Mouse (Mus musculus) lung, embryonic 14.5 days (tissue): ENCODE data around the gene Gm13694. TPM values are rescaled to one million over a fixed set of nuclear protein-coding genes. Genes with fewer than 3 reads are reported as not detected.
"Not testable (repeated sequence)": the region's sequence is repeated elsewhere in the genome, so short reads cannot be mapped to it uniquely, and the experiment has no call there.

Source experiments
- ATAC-seq: fragments of 200-750 bp; cut with Nextera tagmentation; 2 replicates; pipeline ENCODE4 v1.8.0; 2017; ENCODE audit warnings: mild to moderate bottlenecking, moderate TSS enrichment, moderate library complexity; ENCODE audit not compliant: insufficient read depth
- DNase-seq: peaks from one replicate; pipeline ENCODE4 v3.0.0-alpha.2; 2015
- H3K27ac ChIP-seq: fragments of 300-500 bp; sonication (generic); 2 replicates; pipeline ENCODE4 v1.5.1; 2014; ENCODE audit warnings: low read depth, mild to moderate bottlenecking, moderate library complexity
- H3K27me3 ChIP-seq: fragments of 300-500 bp; sonication (generic); 2 replicates; pipeline ENCODE4 v1.6.1; 2014; ENCODE audit warnings: low read length, control low read depth; ENCODE audit not compliant: insufficient read depth
- H3K36me3 ChIP-seq: fragments of 300-500 bp; sonication (generic); 2 replicates; pipeline ENCODE4 v1.6.1; 2014; ENCODE audit warnings: control low read depth; ENCODE audit not compliant: insufficient read depth
- H3K4me1 ChIP-seq: fragments of 300-500 bp; sonication (generic); 2 replicates; pipeline ENCODE4 v1.6.1; 2014; ENCODE audit warnings: antibody characterized with exemption, control low read depth; ENCODE audit not compliant: insufficient read depth
- H3K4me2 ChIP-seq: fragments of 300-500 bp; sonication (generic); 2 replicates; pipeline ENCODE4 v1.6.1; 2014; ENCODE audit warnings: mild to moderate bottlenecking
- H3K4me3 ChIP-seq: fragments of 300-500 bp; sonication (generic); 2 replicates; pipeline ENCODE4 v1.5.1; 2014; ENCODE audit warnings: low read depth, low read length
- H3K9ac ChIP-seq: fragments of 300-500 bp; sonication (generic); 2 replicates; pipeline ENCODE4 v1.6.1; 2014
- H3K9me3 ChIP-seq: fragments of 300-500 bp; sonication (generic); 2 replicates; pipeline ENCODE4 v1.6.1; 2016; ENCODE audit warnings: low read depth, low read length, control low read depth
- CTCF ChIP-seq: IDR thresholded peaks from 2 replicates; pipeline ENCODE4 v1.5.1; 2016; ENCODE audit warnings: antibody characterized with exemption, low read depth
- WGBS: fragments of 180-500 bp; shearing (Covaris S2); extraction: QIAGEN DNeasy Blood & Tissue Kit; methylation state at CpG from one replicate; pipeline ENCODE4 v1.1.7; 2014; 5-methylcytosine and 5-hydroxymethylcytosine counted together
- polyA plus RNA-seq: library from polyadenylated mRNA; unstranded; fragments of >200 nt; fragmentation: Nextera tagmentation; extraction: Ambion mirVana; gene quantifications from 2 replicates; pipeline ENCODE4 v1.2.1, GENCODE M21; 2014

Gene Gm13694
- polyA plus RNA-seq, 1 experiment from 2014 or later = not detected

- not testable (repeated sequence) for H3K4me1 ChIP-seq, ATAC-seq
- no CpG with 5 or more reads among the region's 6 CpGs for WGBS
Observed at GRCm38 (mm10) chr2:83990253-83990652, 11.5 kb downstream of the Gm13694 start, which contains the start of gene Gm13691. Gene Gm13691 (plus strand): TSS chr2:83990553.

GRCm38 (mm10) chr2:83993639-83994255 is 15.0 kb downstream of the Gm13694 start:
- not testable (repeated sequence) for H3K4me3 ChIP-seq, H3K9ac ChIP-seq, H3K9me3 ChIP-seq, H3K27me3 ChIP-seq, H3K36me3 ChIP-seq, H3K4me1 ChIP-seq, H3K27ac ChIP-seq
- peak; percentile 87; the same call in 1 of the 2 replicates for ATAC-seq
- peak; percentile 64 for DNase-seq
- 23% methylated on average over 6 of the region's 9 CpGs for WGBS
- H3K4me2 ChIP-seq = peak overlapping the region; percentile 33

More at GRCm38 (mm10) chr2:83990253-83990652, 11.5 kb downstream of the Gm13694 start, which contains the start of gene Gm13691:
- not testable (repeated sequence) for H3K27ac ChIP-seq, H3K9ac ChIP-seq, H3K36me3 ChIP-seq, H3K4me3 ChIP-seq, H3K4me2 ChIP-seq, H3K9me3 ChIP-seq, DNase-seq, H3K27me3 ChIP-seq

- H3K4me2 ChIP-seq, H3K36me3 ChIP-seq: not testable (repeated sequence)
Observed at GRCm38 (mm10) chr2:83994526-83994925, 15.8 kb downstream of the Gm13694 start.

GRCm38 (mm10) chr2:84008913-84009312 is 30.2 kb downstream of the Gm13694 start:
- no peak overlapping the region for H3K4me3 ChIP-seq
- WGBS = 37% methylated on average over 1 of the region's 1 CpGs

More at GRCm38 (mm10) chr2:83994526-83994925, 15.8 kb downstream of the Gm13694 start:
- H3K27me3 ChIP-seq, H3K9me3 ChIP-seq, H3K4me3 ChIP-seq, ATAC-seq, H3K9ac ChIP-seq, DNase-seq, H3K27ac ChIP-seq, H3K4me1 ChIP-seq: not testable (repeated sequence)
- no CpG with 5 or more reads among the region's 3 CpGs for WGBS

GRCm38 (mm10) chr2:84009818-84010217 is 31.1 kb downstream of the Gm13694 start:
- WGBS = 53% methylated on average over 3 of the region's 3 CpGs
- no peaks in the 10 kb centered on the region for H3K36me3 ChIP-seq
- DNase-seq = no peak
- H3K9me3 ChIP-seq = no peaks in the 10 kb centered on the region
- no peak overlapping the region for H3K4me3 ChIP-seq
- no peak for TF ChIP-seq CTCF
- H3K9ac ChIP-seq = no peak overlapping the region
- H3K4me2 ChIP-seq = no peak overlapping the region
- 0 out of 2 replicates have a peak, but pooled peaks cover 3% of the 10 kb centered on the region for H3K4me1 ChIP-seq
- H3K27me3 ChIP-seq = no peaks in the 10 kb centered on the region
- ATAC-seq = no peak
- H3K27ac ChIP-seq = no peak overlapping the region

More at GRCm38 (mm10) chr2:84008913-84009312, 30.2 kb downstream of the Gm13694 start:
- ATAC-seq (no peak), DNase-seq (no peak)
- 0 out of 2 replicates have a peak, but pooled peaks cover 3% of the 10 kb centered on the region for H3K4me1 ChIP-seq
- H3K4me2 ChIP-seq = no peak overlapping the region
- no peak for TF ChIP-seq CTCF
- H3K9ac ChIP-seq = no peak overlapping the region
- H3K9me3 ChIP-seq = no peaks in the 10 kb centered on the region
- no peaks in the 10 kb centered on the region for H3K27me3 ChIP-seq
- no peak overlapping the region for H3K27ac ChIP-seq
- H3K36me3 ChIP-seq = no peaks in the 10 kb centered on the region

DNA sequence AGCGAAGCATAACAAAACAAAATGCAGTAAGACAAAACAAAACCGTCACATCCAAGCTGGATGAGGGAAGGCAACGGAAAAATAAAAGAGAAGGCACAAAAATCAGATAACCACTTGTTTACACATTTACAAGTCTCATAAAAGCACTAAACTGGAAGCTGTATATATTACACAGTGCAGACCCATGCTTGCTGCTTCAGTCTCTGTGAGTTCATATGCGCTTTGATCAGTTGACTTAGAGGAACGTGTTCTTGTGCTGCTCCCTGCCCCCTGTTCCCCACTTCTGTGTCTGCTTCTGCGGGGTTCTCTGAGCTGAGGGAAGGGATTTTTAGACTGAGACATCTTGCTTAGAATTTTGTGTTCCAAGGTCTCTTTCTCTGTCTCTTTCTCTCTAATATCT is 35.8 kb downstream of the Gm13694 start:
- Histone ChIP-seq H3K27ac (no peak overlapping the region), H3K27me3 (no peaks in the 10 kb centered on the region), H3K36me3 (no peaks in the 10 kb centered on the region), H3K4me2 (no peak overlapping the region), H3K9me3 (no peaks in the 10 kb centered on the region), H3K4me3 (no peak overlapping the region), H3K9ac (no peak overlapping the region), H3K4me1 (peaks cover 5% of the 10 kb centered on the region; the same call in 1 of the 2 replicates)
- WGBS = 45% methylated on average over 6 of the region's 6 CpGs
- ATAC-seq = peak; percentile 52; the same call in 1 of the 2 replicates
- DNase-seq = peak; percentile 33
- TF ChIP-seq CTCF = no peak

DNA sequence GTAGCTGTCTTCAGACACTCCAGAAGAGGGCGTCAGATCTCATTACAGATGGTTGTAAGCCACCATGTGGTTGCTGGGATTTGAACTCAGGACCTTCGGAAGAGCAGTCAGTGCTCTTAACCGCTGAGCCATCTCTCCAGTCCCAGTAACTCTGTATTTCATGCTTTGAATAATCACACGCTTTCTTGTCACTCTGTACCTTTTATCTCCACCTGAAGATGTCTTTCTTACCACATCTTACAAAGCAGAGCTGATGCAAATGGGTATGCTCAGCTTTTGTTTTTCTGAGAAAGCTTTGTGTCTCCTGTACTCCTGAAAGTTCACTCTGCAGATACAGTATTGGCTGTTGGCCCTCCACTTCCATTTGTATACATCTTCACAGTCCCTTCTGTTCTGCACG is 37.6 kb downstream of the Gm13694 start:
- not testable (repeated sequence) for H3K4me3 ChIP-seq

More for the DNA sequence above, 37.6 kb downstream of the Gm13694 start:
- not testable (repeated sequence) for DNase-seq, ATAC-seq, H3K4me1 ChIP-seq, H3K9me3 ChIP-seq, H3K36me3 ChIP-seq, H3K27ac ChIP-seq, H3K9ac ChIP-seq, H3K27me3 ChIP-seq, H3K4me2 ChIP-seq
- WGBS = 69% methylated on average over 5 of the region's 5 CpGs
